Mouse (Mus musculus) CD4-positive, CD25-positive, alpha-beta regulatory T cell, adult 2 months (primary cell): ENCODE results near the gene Itpr1.

Experiments used
- DNase-seq: peaks from one replicate; pipeline ENCODE4 v3.0.0-alpha.2; 2012; ENCODE audit warnings: low read depth, low spot score

Gene Itpr1

GRCm38 (mm10) chr6:108212881-108213295 is at the start of gene Itpr1:
Itpr1 (plus strand) TSS chr6:108213096.
- DNase-seq, result peak; percentile 98

- peak; percentile 82 for DNase-seq
These were observed 48.0 kb upstream of the Itpr1 start for GRCm38 (mm10) chr6:108164935-108165334.

- DNase-seq, result no peak
These were observed 47.3 kb upstream of the Itpr1 start for GRCm38 (mm10) chr6:108165598-108165997.

GRCm38 (mm10) chr6:108167946-108168680 is 44.8 kb upstream of the Itpr1 start:
- peak; percentile 52 for DNase-seq

- peak; percentile 47 for DNase-seq
These were observed 44.2 kb upstream of the Itpr1 start for GRCm38 (mm10) chr6:108168723-108169122.

- DNase-seq, result peak; percentile 59
These were observed 43.4 kb upstream of the Itpr1 start for GRCm38 (mm10) chr6:108169466-108169865.

GRCm38 (mm10) chr6:108172219-108172618 is 40.7 kb upstream of the Itpr1 start:
- peak; percentile 16 for DNase-seq

GRCm38 (mm10) chr6:108174181-108174580 is 38.7 kb upstream of the Itpr1 start:
- no peak for DNase-seq

- no peak for DNase-seq
These were observed 33.8 kb upstream of the Itpr1 start for GRCm38 (mm10) chr6:108179087-108179486.

- DNase-seq, result peak; percentile 94
These were observed 27.8 kb upstream of the Itpr1 start, which contains the start of gene Sumf1 for GRCm38 (mm10) chr6:108184847-108185684. Sumf1 (minus strand) TSS chr6:108185582.

GRCm38 (mm10) chr6:108185685-108186009 is 27.2 kb upstream of the Itpr1 start:
- no peak for DNase-seq

- no peak for DNase-seq
These were observed 22.2 kb upstream of the Itpr1 start for GRCm38 (mm10) chr6:108190690-108191089.

- DNase-seq, result no peak
These were observed 20.3 kb upstream of the Itpr1 start for GRCm38 (mm10) chr6:108192632-108193031.

- DNase-seq, result no peak
These were observed 16.2 kb upstream of the Itpr1 start for GRCm38 (mm10) chr6:108196665-108197064.

- no peak for DNase-seq
These were observed 15.8 kb upstream of the Itpr1 start for GRCm38 (mm10) chr6:108197117-108197516.

GRCm38 (mm10) chr6:108198286-108198685 is 14.6 kb upstream of the Itpr1 start:
- no peak for DNase-seq

GRCm38 (mm10) chr6:108204322-108204721 is 8.6 kb upstream of the Itpr1 start:
- DNase-seq, result no peak

- no peak for DNase-seq
These were observed 6.8 kb upstream of the Itpr1 start for GRCm38 (mm10) chr6:108206145-108206544.

GRCm38 (mm10) chr6:108206914-108207566 is 5.9 kb upstream of the Itpr1 start:
- DNase-seq, result no peak

- peak; percentile 36 for DNase-seq
These were observed 708 bp upstream of the Itpr1 start for GRCm38 (mm10) chr6:108211896-108212880.
